Mouse (Mus musculus) forebrain, embryonic 16.5 days (tissue): ENCODE data around the gene Ino80e. TPM values are rescaled to one million over a fixed set of nuclear protein-coding genes. Genes with fewer than 3 reads are reported as not detected.

Experiments
- ATAC-seq: fragments of 200-750 bp; cut with Nextera tagmentation; 2 replicates; pipeline ENCODE4 v1.8.0; 2017; ENCODE audit warnings: mild to moderate bottlenecking, moderate library complexity
- H3K27ac ChIP-seq: fragments of 300-500 bp; sonication (generic); 2 replicates; pipeline ENCODE4 v1.5.1; 2014; ENCODE audit warnings: low read length, control low read depth
- H3K27me3 ChIP-seq: fragments of 300-500 bp; sonication (generic); replicated peaks from 2 replicates; pipeline ENCODE4 v1.6.1; 2014; ENCODE audit warnings: low read length; ENCODE audit not compliant: control insufficient read depth, insufficient read depth
- H3K36me3 ChIP-seq: fragments of 300-500 bp; sonication (generic); 2 replicates; pipeline ENCODE4 v1.6.1; 2014; ENCODE audit not compliant: control insufficient read depth, insufficient read depth
- H3K4me1 ChIP-seq: fragments of 300-500 bp; sonication (generic); replicated peaks from 2 replicates; pipeline ENCODE4 v1.6.1; 2014; ENCODE audit warnings: low read length; ENCODE audit not compliant: control insufficient read depth, insufficient read depth
- H3K4me2 ChIP-seq: fragments of 300-500 bp; sonication (generic); 2 replicates; pipeline ENCODE4 v1.6.1; 2014; ENCODE audit warnings: mild to moderate bottlenecking, low read length, control low read depth
- H3K4me3 ChIP-seq: fragments of 300-500 bp; sonication (generic); replicated peaks from 2 replicates; pipeline ENCODE4 v1.5.1; 2014; ENCODE audit warnings: mild to moderate bottlenecking, low read length, control low read depth
- H3K9ac ChIP-seq: fragments of 300-500 bp; sonication (generic); replicated peaks from 2 replicates; pipeline ENCODE4 v1.6.1; 2014; ENCODE audit warnings: low read depth, low read length, control low read depth
- H3K9me3 ChIP-seq: fragments of 300-500 bp; sonication (generic); 2 replicates; pipeline ENCODE4 v1.6.1; 2016; ENCODE audit warnings: low read length; ENCODE audit not compliant: control insufficient read depth
- WGBS: fragments of 180-500 bp; shearing (Covaris S2); extraction: QIAGEN DNeasy Blood & Tissue Kit; methylation state at CpG from one replicate; pipeline ENCODE4 v1.1.7; 2014; 5-methylcytosine and 5-hydroxymethylcytosine counted together
- polyA plus RNA-seq: library from polyadenylated mRNA; unstranded; fragments of >200 nt; fragmentation: Nextera tagmentation; extraction: Ambion mirVana; gene quantifications from 2 replicates; pipeline ENCODE4 v1.2.1, GENCODE M21; 2015

The Ino80e gene
- polyA plus RNA-seq, 1 experiment from 2014 or later = 97.9 TPM

DNA sequence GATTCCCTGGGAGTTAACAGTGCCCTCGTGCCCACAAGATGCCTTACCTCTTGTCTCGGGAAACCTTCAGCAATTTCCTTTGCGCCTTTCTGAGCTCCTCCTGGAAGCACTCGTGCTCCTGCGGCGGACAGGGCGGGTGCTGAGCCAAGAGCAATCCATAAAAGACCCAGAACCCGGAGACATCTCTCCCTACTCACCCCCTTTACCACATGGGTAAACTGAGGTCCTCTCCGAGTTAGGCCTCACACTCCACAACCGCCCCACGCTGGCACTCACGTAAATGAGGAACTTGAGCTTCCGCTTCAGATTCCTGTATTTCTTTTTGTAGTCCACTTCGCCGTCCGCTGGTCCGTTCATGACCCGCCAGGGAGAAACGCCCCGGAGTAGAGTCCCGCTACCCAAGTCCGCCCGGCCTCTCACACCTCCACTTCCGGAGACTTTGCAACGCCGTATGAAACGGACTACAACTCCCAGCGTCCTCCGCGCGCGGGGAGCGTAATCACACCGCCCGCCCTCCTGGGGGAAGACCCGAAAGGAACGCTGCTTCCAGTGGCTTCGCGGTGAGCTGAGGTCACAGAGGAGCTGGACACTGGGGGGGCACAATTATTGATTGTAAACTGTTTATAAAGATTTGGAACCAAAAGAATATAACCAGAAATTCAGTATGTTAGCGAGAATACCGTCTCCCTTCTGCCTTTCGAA is 597 bp downstream of the Ino80e start, which contains the start of gene Hirip3:
TSS of gene Hirip3 (plus strand) at position 544 of the 702 bp plus-strand sequence.
- 3% methylated on average over 42 of the region's 42 CpGs for WGBS
- Histone ChIP-seq H3K36me3 (peaks cover 8% of the 10 kb centered on the region; the same call in 1 of the 2 replicates), H3K4me3 (peak within 1 kb of the TSS; percentile 76), H3K4me1 (peaks cover 22% of the 10 kb centered on the region), H3K9me3 (no peaks in the 10 kb centered on the region), H3K27ac (peak within 1 kb of the TSS; percentile 87), H3K27me3 (no peaks in the 10 kb centered on the region), H3K9ac (peak within 1 kb of the TSS; percentile 67), H3K4me2 (peak within 1 kb of the TSS; percentile 87)
- ATAC-seq = peak; percentile 92

DNA sequence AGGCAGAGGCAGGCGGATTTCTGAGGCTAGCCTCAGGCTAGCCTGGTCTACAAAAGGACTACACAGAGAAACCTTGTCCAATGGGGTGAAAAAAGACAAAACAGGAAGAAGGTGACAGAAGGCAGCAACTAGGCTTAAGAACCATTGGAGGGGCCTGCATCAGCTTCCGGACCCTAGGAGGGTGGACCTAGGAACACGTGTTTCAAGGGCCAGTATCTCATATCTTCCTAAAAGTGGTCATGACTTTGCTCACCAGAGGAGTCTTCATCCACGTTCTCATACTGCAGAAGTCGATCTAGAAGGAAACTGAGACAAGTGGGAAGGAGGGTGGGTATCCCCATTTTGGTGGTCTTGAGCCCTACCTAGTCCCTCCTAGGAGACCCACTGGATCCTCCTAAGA is 1.2 kb downstream of the Ino80e start:
- peaks cover 3% of the 10 kb centered on the region; the same call in 1 of the 2 replicates for H3K36me3 ChIP-seq
- peak overlapping the region; percentile 76 for H3K4me3 ChIP-seq
- H3K9ac ChIP-seq = peak overlapping the region; percentile 67
- H3K4me1 ChIP-seq = peaks cover 22% of the 10 kb centered on the region
- no peak overlapping the region for H3K27ac ChIP-seq
- ATAC-seq = no peak
- H3K4me2 ChIP-seq = peak overlapping the region; percentile 87
- 69% methylated on average over 5 of the region's 5 CpGs for WGBS
- no peaks in the 10 kb centered on the region for H3K27me3 ChIP-seq
- H3K9me3 ChIP-seq = no peaks in the 10 kb centered on the region

DNA sequence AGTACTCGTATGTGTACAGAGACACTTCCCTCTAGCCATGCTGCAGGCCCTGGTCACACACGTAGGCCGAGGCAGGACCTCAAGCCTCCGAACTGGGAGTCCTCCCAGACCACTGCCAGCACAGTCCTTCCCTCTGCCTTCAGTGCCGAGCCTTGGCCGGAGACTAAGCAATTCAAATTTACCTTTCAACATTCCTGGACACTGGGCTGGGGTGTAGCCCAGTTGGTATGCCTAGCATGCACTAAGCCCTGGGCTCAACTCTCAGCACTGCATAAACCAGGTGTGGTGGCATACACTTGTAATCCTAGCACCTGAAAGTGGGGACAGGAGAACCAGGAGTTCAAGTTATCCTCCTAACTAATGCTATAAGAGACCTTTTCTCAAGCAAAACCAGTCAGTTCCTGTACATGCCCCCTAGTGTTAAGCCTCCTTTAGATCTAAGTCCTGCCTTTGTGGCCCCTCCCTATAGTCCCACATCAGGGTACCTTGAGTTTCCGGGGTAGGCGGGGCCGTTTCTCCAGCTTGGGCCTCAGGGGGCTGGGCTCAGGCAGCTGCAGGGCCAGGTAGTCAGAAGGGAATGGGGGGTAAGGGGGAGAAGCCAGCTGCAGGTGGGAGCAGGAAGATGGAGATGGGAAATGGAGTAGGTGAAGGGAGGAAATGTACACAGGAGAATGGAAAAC is 5.3 kb downstream of the Ino80e start:
- H3K4me3 ChIP-seq = no peak overlapping the region
- no peak for ATAC-seq
- H3K4me1 ChIP-seq = peaks cover 7% of the 10 kb centered on the region
- no peak overlapping the region for H3K27ac ChIP-seq
- no peaks in the 10 kb centered on the region for H3K9me3 ChIP-seq
- H3K9ac ChIP-seq = no peak overlapping the region
- no peak overlapping the region for H3K4me2 ChIP-seq
- no peaks in the 10 kb centered on the region for H3K27me3 ChIP-seq
- peaks cover 11% of the 10 kb centered on the region; the same call in 1 of the 2 replicates for H3K36me3 ChIP-seq
- WGBS = 75% methylated on average over 9 of the region's 9 CpGs

DNA sequence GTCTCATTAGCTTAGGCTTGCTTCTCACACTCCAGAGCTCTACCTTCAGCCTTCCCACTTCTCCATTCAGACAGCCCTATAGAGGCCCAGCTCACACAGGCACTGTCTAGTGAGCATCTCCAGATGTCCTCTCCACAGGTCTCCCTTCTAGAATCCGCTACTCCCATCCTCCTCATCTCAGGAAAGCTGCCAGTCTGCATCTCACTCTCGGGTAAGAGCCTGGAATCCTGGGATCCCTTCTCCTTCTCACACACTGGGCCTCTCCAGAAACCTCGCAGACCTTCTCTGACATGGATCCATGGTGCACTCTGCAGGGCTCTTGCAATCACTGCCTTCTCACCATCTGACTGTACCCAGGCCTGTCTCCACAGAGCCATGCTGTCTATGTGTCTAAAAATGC is 6.5 kb downstream of the Ino80e start:
- Histone ChIP-seq H3K9ac (no peak overlapping the region), H3K4me2 (no peak overlapping the region), H3K27me3 (no peaks in the 10 kb centered on the region), H3K9me3 (no peaks in the 10 kb centered on the region), H3K27ac (no peak overlapping the region), H3K36me3 (peaks cover 11% of the 10 kb centered on the region; the same call in 1 of the 2 replicates), H3K4me1 (peaks cover under 1% of the 10 kb centered on the region), H3K4me3 (no peak overlapping the region)
- ATAC-seq = no peak
- WGBS = 71% methylated on average over 3 of the region's 3 CpGs

DNA sequence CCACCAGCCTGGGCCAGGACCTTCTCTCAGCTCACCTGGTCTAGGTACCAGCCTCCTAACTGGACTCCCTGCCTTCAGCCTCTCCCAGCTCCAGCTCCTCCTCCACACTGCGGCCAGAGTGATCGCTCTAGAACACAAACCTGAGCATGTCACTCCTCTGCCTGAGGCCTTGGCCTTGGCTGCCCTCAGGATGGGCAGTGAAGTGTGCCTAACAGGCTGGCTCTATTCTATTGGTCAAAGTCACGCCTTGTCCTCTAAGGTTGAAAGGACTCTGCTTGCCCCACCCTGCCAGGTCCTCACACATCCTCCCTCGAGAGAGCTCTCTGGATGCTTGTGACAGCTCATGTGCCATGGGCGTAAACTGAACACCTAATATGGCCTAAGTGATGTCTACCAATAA is 8.7 kb downstream of the Ino80e start:
- Histone ChIP-seq H3K4me3 (no peak overlapping the region), H3K4me2 (no peak overlapping the region), H3K4me1 (peaks cover 9% of the 10 kb centered on the region), H3K9me3 (no peaks in the 10 kb centered on the region), H3K27ac (no peak overlapping the region), H3K36me3 (peaks cover 11% of the 10 kb centered on the region; the same call in 1 of the 2 replicates), H3K27me3 (peaks cover 2% of the 10 kb centered on the region; the same call in 1 of the 2 replicates), H3K9ac (no peak overlapping the region)
- 85% methylated on average over 5 of the region's 5 CpGs for WGBS
- no peak for ATAC-seq

DNA sequence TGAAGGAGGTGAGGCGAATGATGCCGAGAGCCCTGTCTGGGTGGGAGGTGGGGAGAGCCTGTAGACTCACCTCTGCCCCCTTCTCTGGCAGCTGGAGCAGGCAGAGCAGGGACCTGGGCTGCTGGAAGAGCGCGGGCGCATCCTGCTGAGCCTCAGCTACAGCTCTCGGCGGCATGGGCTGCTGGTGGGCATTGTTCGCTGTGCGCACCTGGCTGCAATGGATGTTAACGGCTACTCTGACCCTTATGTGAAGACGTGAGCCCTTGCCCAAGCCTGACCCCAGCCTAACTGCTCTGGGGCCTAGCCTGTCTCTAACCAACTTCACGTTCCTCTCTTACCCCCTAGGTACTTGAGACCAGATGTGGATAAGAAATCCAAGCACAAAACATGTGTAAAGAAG is 11.0 kb downstream of the Ino80e start:
- peaks cover 19% of the 10 kb centered on the region for H3K4me1 ChIP-seq
- no peak overlapping the region for H3K9ac ChIP-seq
- WGBS = 41% methylated on average over 12 of the region's 12 CpGs
- ATAC-seq = no peak
- peaks cover 11% of the 10 kb centered on the region; the same call in 1 of the 2 replicates for H3K36me3 ChIP-seq
- no peak overlapping the region for H3K4me3 ChIP-seq
- H3K27ac ChIP-seq = no peak overlapping the region
- peaks cover 4% of the 10 kb centered on the region; the same call in 1 of the 2 replicates for H3K27me3 ChIP-seq
- no peak overlapping the region for H3K4me2 ChIP-seq
- no peaks in the 10 kb centered on the region for H3K9me3 ChIP-seq

DNA sequence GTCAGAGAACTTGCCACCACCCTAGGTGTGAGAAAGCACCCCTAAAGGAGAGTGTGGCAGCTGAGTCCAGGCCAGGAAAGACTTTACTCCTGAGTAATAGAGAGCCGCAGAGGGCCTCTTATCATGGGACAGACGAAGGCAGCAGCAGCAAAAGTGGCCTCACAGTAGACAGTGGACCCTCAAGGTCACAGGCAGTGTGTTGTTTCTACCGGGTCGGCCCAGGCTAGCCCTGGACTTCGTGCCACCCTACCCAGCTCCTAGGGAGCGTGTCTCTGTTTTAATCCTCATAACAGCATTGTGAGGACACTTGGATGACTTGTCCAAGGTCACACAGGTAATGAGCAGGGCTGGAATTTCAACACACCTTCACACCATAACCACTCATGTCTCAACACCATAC is 12.0 kb downstream of the Ino80e start:
- Histone ChIP-seq H3K4me2 (no peak overlapping the region), H3K9me3 (no peaks in the 10 kb centered on the region), H3K27me3 (peaks cover 4% of the 10 kb centered on the region; the same call in 1 of the 2 replicates), H3K4me3 (no peak overlapping the region), H3K27ac (no peak overlapping the region), H3K36me3 (peaks cover 11% of the 10 kb centered on the region; the same call in 1 of the 2 replicates), H3K4me1 (peaks cover 19% of the 10 kb centered on the region), H3K9ac (no peak overlapping the region)
- 93% methylated on average over 6 of the region's 6 CpGs for WGBS
- ATAC-seq = no peak

DNA sequence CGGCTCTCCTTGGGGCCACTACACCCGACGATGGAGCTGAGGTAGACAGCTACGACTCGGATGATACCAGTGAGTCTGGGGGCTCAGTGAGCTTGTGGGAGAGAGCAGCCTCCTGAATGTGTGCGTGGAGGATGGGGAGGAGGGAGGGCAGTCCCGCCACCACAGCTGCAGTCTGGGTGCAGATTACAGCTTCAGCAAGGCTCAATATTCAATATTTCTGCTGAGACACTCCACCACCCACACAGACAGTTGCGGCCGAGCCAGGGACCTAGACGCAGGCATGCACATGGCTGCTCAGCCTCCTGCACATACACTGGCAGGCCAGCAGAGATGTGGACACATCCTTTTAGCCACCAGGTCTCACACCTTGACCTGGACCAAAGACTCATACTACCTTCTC is 13.4 kb downstream of the Ino80e start:
- Histone ChIP-seq H3K9me3 (no peaks in the 10 kb centered on the region), H3K27me3 (peaks cover 4% of the 10 kb centered on the region; the same call in 1 of the 2 replicates), H3K36me3 (0 out of 2 replicates have a peak, but pooled peaks cover 8% of the 10 kb centered on the region), H3K4me2 (peak overlapping the region; percentile 100), H3K4me3 (peak overlapping the region; percentile 60), H3K27ac (no peak overlapping the region), H3K9ac (peak overlapping the region; percentile 69), H3K4me1 (peaks cover 19% of the 10 kb centered on the region)
- ATAC-seq = peak; percentile 47; the same call in 1 of the 2 replicates
- WGBS = 28% methylated on average over 10 of the region's 10 CpGs
